In genomic region chr17:11870546-11870945, GRCm38 (mm10) we compare ENCODE assay signal across 28 mouse cellular contexts.
"Had no signal": no experiment of that assay in that cellular context is flagged by ENCODE, and none has a peak within 500 bp of the region (broad histone marks: within the 10 kb centered on the region; RNA-seq: fewer than 3 reads in every experiment).

No protein-coding gene starts in this region.

- H3K4me3 ChIP-seq: limb, embryonic 10.5 days; limb, embryonic 12.5 days; limb, embryonic 13.5 days; limb, embryonic 15.5 days; liver, embryonic 12.5 days; liver, embryonic 13.5 days; liver, embryonic 15.5 days; lung, embryonic 15.5 days; megakaryocyte, embryonic 14.5 days; midbrain, embryonic 10.5 days; midbrain, embryonic 12.5 days; midbrain, embryonic 13.5 days; midbrain, embryonic 15.5 days; myocyte; neural tube, embryonic 12.5 days had no signal

- H3K4me1 ChIP-seq: limb, embryonic 10.5 days; limb, embryonic 12.5 days; limb, embryonic 13.5 days; limb, embryonic 15.5 days; liver, embryonic 12.5 days; liver, embryonic 13.5 days; liver, embryonic 15.5 days; lung, embryonic 15.5 days; megakaryocyte, embryonic 14.5 days; midbrain, embryonic 15.5 days; neural tube, embryonic 12.5 days had no signal

- H3K27me3 ChIP-seq: limb, embryonic 12.5 days; limb, embryonic 13.5 days; limb, embryonic 15.5 days; liver, embryonic 12.5 days; liver, embryonic 13.5 days; liver, embryonic 15.5 days; lung, embryonic 15.5 days; midbrain, embryonic 13.5 days; midbrain, embryonic 15.5 days; neural tube, embryonic 12.5 days had no signal

- H3K27ac ChIP-seq: limb, embryonic 10.5 days; limb, embryonic 12.5 days; limb, embryonic 13.5 days; limb, embryonic 15.5 days; liver, embryonic 12.5 days; liver, embryonic 13.5 days; liver, embryonic 14.5 days; liver, embryonic 15.5 days; lung, embryonic 15.5 days; macrophage; midbrain, embryonic 10.5 days; midbrain, embryonic 12.5 days; midbrain, embryonic 13.5 days; midbrain, embryonic 15.5 days; neural tube, embryonic 12.5 days had no signal

- H3K36me3 ChIP-seq: limb, embryonic 10.5 days; limb, embryonic 12.5 days; limb, embryonic 13.5 days; limb, embryonic 15.5 days; liver, embryonic 12.5 days; liver, embryonic 13.5 days; liver, embryonic 15.5 days; lung, embryonic 15.5 days; midbrain, embryonic 10.5 days; midbrain, embryonic 12.5 days; midbrain, embryonic 13.5 days; midbrain, embryonic 15.5 days; neural tube, embryonic 12.5 days had no signal

- DNase-seq: left cerebral cortex, postnatal 4 days; liver; liver, embryonic 13.5 days; liver, postnatal 0 days; lung, adult 18-20 months; lung, adult 2 months; lung, embryonic 14.5 days; lung, postnatal 10 days; lung, postnatal 14 days; lung, postnatal 36 days; lung, postnatal 4 days; midbrain, embryonic 14.5 days had no signal

- H3K9me3 ChIP-seq: limb, embryonic 10.5 days; limb, embryonic 12.5 days; limb, embryonic 13.5 days; limb, embryonic 15.5 days; liver, embryonic 12.5 days; liver, embryonic 13.5 days; liver, embryonic 15.5 days; lung, embryonic 15.5 days; megakaryocyte, embryonic 14.5 days; midbrain, embryonic 10.5 days; midbrain, embryonic 12.5 days; midbrain, embryonic 13.5 days; midbrain, embryonic 15.5 days; neural tube, embryonic 12.5 days had no signal
